Mouse (Mus musculus) Muller cell, postnatal 12 days (primary cell): ENCODE results near the gene Recql5.

ENCODE experiments used
- DNase-seq: peaks from one replicate; pipeline ENCODE4 v3.0.0-alpha.2; 2015; ENCODE audit errors: inconsistent ontology term

The Recql5 gene

DNA sequence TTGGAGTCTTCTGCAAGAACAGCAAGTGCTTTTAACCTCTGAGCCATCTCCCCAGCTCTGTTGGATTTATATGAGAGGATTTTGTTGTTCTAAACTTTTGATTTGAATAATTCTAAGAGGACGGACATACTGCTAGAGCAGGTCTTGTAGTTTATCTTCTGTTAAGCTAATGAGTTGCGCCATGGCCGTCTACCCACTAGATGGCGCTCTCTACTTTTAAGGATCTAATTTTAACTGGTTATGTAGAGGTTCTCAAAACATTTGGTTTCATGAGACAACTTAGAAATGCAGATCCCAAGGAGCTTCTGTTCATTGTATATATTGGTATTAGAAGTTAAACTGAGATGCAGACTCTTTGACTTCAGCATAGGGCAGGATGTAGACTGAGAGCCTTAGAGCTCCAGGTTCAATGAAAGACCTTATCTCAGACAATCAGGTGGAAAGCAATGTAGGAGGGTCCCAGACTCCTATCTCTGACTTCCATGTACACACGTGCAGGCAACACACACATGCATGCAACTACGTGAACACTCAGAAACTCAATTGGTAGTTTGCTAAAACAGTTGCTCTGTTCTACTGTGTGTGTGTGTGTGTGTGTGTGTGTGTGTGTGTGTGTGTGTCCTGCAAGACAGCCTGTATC lies 6.5 kb upstream of the Recql5 start:
- DNase-seq, result no peak

DNA sequence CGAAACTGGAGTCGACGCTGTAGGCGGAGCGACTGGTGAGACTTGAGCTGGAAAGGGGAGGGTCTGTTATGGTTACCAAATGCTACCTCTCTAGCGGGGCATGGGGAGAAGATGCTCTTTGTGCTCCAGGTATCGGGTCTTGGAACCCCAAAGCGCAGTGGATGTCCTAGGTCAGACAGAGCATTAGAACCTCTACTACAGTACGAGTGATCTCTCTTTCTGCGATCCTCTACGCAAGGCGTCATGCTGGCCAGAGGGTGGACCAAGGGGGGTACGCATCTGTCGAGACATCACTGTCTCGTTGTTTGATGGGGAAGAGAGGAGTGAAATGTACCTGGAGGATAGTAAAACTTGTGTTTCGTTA lies 452 bp upstream of the Recql5 start:
- no peak for DNase-seq

DNA sequence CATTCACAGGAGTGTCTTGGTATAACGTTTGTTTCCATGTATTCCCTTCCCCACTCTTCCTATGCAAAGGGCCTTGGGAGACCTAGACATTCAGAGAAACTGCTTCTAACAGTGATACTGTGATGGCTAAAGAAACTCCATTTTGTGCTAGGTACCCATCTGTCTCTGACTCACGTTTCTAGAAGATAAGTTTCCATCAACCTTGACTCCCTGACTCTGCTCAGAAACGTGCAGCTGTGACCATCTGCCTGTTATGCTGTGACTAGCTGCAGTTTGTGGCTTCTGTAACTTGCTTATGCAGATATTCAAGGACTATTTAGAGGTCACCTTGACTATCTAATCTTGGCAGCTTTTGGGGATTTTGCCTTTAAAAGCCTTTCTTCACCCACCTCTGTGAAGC lies 2.0 kb downstream of the Recql5 start:
- no peak for DNase-seq

DNA sequence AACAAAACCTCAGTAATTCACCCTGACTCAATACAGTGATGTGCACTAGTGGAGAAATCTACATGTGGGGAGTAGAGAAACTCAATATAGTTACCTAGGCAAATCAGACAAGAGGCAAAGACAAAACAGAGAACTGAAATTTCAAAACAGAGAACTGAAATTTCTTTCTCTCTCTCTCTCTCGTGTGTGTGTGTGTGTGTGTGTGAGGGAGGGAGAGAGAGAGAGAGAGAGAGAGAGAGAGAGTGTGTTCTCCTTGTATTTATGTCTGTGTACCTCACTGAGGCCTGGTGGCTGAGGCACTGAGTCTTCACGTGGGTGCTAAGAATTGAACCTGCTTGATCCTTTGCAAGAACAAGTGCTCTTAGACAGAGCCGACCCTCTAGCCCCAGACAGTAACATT lies 3.5 kb downstream of the Recql5 start:
- DNase-seq, result no peak

DNA sequence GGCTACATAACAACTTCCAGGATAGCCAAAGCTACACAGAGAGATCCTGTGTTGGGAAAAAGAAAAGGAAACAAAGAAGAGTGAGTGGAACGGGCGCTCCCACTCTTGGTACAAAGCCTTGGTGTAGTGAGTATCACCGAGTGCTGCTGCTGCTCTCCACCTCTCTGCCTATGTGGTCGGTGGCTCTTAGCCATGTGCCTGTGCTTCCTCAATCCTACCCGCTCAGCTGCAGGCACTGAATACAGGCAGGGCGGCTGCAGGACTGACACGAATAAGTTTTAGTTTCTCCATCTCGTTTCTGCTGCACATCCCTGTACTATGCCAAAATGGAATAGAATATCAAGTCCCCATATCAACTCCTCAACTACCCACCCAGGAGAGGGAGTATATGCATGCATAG lies 4.2 kb downstream of the Recql5 start:
- DNase-seq, result no peak

DNA sequence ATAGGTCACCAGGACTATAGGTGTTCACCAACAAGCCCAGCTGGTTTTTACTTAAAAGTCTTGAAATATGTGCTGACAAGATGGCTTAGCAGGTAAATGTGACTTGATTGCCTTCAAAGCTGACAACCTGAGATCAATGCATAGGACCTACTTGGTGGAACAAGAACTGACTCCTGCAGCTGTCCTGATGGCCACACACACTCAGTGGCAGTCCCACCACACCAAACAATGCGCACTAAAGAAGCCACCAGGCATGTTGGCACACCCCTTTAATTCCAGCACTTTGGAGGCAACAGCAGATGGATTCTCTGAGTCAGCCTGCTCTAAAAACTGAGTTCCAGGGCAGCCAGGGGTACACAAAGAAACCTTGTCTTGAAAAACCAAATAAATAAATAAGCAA lies 11.3 kb downstream of the Recql5 start:
- DNase-seq, result no peak

DNA sequence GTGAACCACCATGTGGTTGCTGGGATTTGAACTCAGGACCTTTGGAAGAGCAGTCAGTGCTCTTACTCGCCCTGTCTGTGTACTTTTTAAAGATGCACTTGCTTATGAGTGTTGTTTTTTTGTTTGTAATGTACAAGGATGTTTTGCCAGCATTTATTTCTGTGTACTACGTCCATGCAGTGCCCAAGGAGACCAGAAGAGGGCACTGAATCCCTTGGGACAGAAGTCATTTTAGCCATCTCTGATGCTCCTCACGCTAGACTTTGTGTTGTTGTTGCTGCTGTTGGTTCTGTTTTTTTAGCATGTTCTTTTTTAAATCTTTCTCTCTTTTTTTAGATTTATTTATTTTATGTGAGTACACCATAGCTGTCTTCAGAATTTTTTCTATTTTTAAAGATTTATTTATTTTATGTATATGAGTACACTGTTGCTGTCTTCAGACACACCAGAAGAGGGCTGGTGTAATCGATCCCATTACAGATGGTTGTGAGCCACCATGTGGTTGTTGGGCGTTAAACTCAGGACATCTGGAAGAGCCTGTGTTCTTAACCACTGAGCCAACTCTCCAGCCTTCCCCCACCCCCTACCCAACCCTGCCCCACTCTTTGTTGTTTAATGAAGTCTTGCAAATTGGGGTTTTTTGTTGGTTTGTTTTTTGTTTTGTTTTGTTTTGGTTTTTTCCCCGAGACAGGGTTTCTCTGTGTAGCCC lies 13.0 kb downstream of the Recql5 start:
- DNase-seq, result no peak

DNA sequence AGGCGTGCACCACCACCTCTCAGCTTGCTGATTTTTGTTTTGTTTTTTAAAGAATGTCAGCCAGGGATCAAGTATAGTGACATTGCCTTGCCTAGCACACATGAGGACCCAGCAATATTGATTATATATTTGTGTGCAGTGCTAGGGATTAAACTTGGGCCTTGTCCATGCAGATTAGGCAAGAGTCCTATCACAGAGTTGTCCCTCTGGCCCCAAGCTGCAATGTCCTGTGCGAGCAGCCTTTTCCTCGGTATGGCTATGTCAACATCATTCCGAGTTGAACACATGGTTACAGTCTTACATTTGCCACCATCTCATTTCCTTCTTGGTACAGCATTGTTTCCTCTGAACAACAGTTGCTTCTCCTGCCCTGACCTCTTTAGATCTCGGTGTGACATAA lies 14.2 kb downstream of the Recql5 start:
- DNase-seq, result no peak

DNA sequence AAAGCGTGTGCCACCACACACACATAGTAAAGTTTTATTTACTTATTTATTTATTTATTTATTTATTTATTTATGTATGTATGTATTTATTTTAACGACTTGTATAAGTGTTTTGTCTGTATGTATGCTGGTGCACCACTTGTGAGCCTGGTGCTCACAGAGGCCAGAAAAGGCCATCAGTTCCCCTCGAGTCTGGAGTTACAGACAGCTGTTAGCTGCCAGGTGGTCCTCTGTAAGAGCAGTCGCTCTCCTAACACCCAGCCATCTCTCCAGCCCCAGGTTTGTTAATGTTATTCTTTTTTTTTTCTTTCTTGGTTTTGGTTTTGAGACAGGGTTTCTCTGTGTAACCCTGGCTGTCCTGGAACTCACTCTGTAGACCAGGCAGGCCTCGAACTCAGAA lies 14.6 kb downstream of the Recql5 start:
- no peak for DNase-seq

DNA sequence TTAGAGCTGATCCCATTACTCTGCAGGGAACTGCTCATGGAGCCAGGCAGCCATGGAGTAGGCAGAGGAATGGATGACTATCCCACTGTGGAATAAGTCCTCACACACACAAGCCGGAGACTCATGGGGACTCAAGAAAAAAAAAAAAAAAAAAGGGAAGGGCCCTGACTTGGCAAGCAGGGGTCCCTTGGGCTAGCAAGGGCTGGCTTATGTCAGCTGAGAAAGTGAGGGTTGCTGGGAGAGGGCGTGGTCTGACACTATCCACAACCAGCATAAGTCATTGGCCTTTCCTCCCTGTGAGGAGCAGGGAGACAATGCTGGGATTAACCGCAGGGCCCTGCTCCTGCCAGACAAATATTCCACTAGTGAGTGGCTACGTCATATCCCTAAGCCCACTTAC lies 16.7 kb downstream of the Recql5 start:
- no peak for DNase-seq

DNA sequence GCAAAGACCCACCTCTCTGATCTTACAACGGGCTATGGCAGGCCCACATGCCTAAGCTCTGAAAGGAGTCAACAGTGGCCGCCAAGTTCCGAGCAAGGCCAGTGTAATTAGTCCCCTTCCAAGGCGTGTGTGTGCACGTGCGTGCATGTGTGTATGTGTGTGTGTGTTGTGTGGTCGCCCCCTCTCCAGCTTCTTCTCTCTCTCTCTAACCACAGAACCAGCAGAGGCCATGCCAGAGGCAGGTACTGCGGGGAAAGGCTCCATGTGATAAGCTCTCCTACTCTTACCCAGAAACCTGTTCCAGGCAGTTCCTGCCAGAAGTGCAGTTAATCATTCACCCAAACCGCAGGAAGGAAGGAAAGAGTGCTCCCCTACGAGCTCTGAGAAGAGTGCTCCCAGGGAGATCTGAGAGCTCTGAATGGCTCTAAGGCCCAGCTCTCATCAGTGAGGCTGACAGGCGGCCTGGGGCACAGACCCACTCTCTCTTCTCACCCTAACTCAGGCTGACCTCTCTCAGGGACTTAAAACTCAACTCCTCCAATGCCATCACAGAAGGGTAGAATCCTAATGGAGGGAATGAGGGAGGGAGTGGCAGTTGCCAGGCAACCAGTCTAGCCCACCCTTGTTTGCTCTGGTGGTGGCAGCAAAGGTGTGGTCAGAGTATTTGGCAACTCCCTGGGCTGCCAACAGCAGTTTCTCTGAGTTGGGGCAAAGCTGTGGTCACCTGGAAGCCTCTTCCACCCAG lies 21.5 kb downstream of the Recql5 start, which contains the start of gene Smim6:
Smim6 (plus strand) TSS at position 386 of the 745 bp plus-strand sequence.
- no peak for DNase-seq

DNA sequence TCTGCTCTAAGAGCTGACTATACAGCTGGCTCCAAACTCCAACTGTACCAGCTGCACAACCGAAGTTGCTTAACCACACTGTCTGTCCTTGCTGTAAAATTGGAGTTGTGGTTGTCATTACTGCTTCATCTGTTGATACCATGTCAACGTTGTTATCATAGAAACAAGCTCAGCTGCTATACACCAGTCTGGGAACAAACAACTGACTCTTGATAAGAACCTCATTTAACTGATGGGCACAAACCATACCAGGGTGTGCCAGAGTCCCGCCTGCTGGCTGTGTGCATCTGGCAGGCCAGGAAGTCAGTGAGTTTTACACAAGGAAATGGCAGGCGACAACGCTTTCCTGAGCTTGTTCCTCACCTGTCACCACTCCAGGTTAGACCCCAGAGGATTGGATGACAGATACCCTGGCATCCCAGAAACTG lies 22.1 kb downstream of the Recql5 start:
- no peak for DNase-seq

DNA sequence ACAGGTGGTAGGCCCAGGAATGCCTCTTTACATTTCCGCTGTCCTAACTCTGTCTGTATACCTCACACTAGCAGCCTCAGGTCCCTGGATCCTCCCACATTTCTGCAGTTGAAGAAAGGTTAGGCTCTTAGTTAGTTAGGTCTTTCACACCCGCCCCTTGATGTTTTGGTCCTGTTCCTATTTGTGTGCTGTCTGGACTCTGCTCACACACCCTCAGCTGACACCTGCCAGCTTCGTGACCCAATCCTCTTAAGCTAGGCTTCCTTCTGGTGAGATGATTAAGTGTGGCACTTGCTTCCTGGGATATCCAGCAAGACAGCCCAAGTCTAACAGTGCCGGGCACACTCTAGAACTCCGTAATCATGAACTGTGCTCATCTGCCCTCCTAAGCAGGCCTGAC lies 26.8 kb downstream of the Recql5 start:
- DNase-seq, result no peak

DNA sequence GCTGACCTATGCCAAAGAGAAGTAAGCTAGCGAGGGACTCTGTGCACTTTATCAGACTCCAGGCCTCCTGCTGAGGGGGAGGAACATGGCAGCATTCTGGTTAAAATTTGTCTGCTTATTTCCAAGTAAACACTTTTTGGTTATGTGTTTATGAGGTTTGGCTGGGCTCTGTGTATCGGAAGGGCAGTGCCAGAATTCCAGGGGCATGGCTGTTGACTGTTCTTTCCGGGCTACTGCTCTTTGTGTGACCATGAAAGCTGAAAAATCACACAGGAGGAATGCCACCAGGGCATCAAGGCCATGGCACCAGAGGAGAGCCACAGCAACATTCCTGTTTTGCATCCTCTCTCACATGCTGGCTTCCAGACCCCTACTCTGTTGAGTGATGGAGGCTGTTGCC lies 27.2 kb downstream of the Recql5 start:
- DNase-seq, result no peak

DNA sequence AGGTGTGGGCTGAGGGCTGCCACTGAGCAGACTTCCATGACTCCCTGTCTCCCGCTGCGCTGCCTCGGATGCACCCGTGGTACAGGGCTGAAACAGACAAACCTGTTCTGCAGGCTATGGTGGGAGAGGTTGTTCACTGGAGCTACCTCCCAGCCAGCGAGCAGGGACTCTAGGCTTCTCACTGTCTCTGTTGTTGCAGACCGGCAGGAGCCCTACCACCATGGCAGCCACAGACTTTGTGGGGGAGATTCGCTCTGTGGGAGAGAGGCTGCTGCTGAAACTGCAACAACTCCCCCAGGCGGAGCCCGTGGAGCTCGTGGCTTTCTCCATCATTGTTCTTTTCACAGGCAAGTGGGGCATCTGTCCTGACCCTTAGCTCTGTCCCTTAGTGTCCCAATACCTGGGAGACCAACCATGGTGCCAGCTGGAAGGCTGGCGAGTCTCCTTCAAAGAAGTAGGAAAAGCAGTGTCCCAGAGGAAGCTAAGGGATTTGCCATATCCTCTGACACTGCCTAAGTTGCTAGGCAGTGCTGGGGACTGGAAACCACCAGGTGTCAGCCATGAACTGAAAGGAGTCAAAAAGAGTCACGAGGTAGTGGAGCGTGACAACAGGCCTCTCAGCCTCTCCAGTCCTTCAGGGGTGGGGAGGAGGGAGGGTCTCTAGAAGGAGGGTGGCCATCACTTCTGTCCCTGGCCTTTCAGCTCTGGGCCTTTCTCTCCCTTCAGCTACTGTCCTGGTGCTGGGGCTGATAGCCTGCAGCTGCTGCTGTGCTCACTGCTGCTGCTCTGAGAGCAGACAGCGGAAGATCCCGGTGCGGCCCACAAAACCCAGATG lies 28.1 kb downstream of the Recql5 start:
- DNase-seq, result no peak

DNA sequence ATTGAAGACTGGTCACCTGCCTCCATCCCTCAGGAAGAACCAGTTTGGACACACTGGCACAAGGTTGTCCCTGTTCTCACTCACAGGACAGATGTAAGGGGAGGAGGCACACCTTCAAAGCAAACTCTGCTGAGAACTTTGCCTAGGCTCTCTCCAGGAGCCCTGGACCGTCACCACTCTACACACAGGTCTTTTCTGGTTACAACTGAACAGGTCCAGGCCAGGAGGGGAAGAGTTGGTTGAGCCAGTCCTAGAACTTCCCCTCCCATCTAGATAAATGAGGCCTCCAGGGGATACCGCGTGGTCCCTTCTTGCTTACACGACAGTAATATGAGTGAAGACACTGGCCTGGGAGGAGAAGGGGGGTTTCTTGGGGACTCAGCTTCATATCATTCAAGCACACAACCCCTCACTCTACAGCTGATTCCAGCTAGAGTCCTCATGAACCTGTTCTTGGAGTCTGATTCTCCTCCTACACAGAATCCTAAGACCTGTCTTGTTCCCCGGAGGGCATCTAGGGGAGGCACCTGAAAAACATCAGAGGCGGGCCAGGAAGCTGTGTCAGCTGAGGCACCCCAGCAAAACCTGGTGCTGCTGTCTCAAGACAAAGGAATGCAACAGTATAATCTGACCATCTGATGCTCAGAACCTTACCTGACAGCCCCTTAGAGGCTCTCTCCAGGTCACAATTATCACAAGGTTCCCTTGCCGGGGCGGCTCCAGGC lies 28.9 kb downstream of the Recql5 start:
- DNase-seq, result no peak

DNA sequence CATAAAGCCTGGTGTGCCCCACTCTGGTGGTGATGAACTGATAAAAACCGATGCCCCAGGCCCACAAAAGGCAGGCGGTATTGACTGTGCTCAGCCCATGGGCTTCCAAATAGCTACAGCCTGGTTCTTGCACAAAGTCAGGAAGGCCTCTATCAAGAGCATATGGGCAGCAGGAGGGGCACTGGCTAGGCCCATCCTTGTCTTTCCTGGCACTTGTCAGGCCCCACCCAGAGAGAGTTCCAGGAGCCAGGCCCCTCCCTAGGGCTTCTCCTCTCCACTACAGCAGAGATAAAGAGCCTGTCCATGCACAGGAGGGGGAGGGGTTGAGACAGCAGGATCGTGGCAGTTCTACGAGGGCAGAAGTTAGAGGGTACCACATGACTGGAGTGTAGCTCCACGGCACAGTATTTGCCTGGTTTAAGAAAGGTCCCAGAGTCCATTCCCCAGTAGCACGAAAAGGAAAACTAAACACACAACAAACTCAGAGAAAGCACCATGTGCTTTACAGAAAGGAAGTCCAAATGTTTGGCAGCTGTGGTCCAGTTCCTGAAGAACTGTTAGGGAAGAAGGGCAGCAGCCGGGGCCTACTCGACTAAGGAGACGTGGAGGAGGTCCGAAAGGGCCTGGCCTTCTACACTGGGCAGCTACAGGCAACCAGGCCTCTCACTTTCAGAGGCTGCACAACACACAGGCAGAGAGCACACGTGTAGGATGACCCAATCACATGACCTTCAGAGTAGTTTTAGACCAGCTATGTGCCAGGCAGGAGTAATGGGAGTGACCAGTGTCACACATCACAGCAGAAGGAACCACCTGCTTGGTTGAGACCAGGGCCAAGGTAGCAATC lies 29.7 kb downstream of the Recql5 start:
- DNase-seq, result no peak

DNA sequence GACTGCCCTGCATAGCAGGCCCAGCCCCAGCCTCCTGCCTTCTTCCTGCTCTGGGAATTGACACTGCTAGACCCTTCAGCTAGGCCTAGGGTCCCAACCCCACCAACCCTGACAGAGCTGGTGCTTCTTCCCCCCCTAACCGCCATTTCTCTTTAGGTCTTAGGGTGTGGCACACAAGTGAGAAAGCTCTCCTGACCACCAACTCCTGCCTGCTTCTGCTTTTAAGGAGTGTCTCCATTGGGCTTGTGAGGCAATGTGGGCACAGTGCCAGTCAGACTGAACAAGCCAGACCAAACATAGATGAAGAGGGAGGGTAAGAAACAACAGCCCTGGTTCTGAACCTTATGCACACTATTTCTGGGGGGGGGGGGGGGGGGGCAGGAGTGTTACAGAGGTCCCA lies 30.4 kb downstream of the Recql5 start:
- DNase-seq, result no peak

DNA sequence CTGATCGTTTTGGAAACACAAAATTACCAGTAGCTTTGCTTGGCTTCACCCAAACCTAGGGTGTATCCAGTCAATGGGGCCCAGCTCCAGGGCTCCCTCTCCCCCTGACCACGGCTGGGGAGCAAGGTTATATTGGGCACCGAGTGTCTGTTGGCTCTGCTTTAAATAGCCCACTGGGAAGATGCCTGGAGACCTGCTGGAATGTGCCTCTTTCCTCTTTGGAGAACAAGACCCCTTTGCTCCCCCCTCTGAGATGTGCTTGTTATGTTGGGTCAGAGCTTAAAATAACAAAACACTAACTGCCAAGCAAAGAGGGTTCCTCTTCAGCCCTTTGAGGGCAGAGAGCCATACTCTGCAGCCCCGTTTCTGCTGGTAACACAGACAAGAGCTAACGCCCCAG lies 31.1 kb downstream of the Recql5 start:
- no peak for DNase-seq

DNA sequence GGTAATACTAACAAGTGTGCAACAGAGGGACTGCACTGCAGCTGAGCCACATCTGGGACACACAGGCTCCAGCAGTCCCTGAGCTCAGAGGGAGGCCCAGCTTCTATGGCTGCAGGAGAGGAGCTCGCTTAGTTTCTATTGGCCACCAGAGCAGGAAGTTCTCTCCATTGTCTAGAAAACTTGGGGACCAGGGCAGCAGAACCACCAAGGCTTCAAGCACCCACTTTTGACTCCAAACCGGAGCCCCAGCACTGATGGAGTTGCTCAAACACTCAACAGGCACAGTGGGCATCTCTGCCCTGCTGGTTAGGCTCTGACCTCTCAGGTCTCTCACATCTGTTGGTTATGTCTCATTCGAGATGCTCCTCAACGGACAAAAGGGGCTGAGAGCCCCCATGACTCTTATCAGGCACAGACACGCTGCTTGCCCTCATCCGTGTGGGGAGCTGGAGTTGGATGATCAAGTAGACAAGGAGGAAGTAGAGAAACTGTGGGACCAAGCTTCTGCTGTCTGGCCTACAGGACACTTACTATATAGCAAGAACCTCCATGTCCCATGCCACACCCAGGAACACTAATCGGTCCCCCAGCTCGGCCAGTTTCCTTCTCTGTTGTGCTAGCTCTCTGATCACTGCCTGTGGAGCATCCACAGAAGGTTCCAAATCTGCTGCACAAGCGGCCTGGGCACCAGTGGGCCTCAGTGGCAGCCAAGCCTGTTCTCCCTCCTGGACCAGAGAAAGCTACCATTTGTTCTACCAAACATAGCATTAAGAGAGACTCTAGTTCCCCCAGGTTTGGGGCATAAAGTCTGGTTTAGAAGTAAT lies 31.7 kb downstream of the Recql5 start:
- no peak for DNase-seq
